Mouse (Mus musculus) MN1 (cell line): ENCODE data around the gene Elavl2.
"Not testable (repeated sequence)": the region's sequence is repeated elsewhere in the genome, so short reads cannot be mapped to it uniquely, and the experiment has no call there.

ENCODE experiments used
- DNase-seq: peaks from one replicate; pipeline ENCODE4 v3.0.0-alpha.2; 2016; ENCODE audit warnings: low spot score

Gene Elavl2

GRCm38 (mm10) chr4:91334177-91334576 is 66.4 kb downstream of the Elavl2 start:
- no peak for DNase-seq

- no peak for DNase-seq
These were observed 89.8 kb downstream of the Elavl2 start for GRCm38 (mm10) chr4:91310801-91311200.

GRCm38 (mm10) chr4:91297706-91298105 is 102.9 kb downstream of the Elavl2 start:
- no peak for DNase-seq

- no peak for DNase-seq
These were observed 105.3 kb downstream of the Elavl2 start for GRCm38 (mm10) chr4:91295317-91295716.

GRCm38 (mm10) chr4:91291526-91291925 is 109.1 kb downstream of the Elavl2 start:
- DNase-seq: no peak

- DNase-seq: no peak
These were observed 110.2 kb downstream of the Elavl2 start for GRCm38 (mm10) chr4:91290373-91290772.

GRCm38 (mm10) chr4:91289151-91289550 is 111.4 kb downstream of the Elavl2 start:
- no peak for DNase-seq

- no peak for DNase-seq
These were observed 132.2 kb downstream of the Elavl2 start for GRCm38 (mm10) chr4:91268390-91268789.

GRCm38 (mm10) chr4:91263733-91264440 is 136.7 kb downstream of the Elavl2 start:
- DNase-seq: no peak

- DNase-seq: no peak
These were observed 137.7 kb downstream of the Elavl2 start for GRCm38 (mm10) chr4:91262839-91263238.

GRCm38 (mm10) chr4:91260622-91261021 is 140.0 kb downstream of the Elavl2 start:
- no peak for DNase-seq

GRCm38 (mm10) chr4:91248650-91249049 is 151.9 kb downstream of the Elavl2 start:
- DNase-seq: no peak

- DNase-seq: not testable (repeated sequence)
These were observed 155.4 kb downstream of the Elavl2 start for GRCm38 (mm10) chr4:91245136-91245535.

- no peak for DNase-seq
These were observed 156.0 kb downstream of the Elavl2 start for GRCm38 (mm10) chr4:91244554-91244953.

- DNase-seq: no peak
These were observed 156.7 kb downstream of the Elavl2 start for GRCm38 (mm10) chr4:91243896-91244295.

GRCm38 (mm10) chr4:91238739-91239485 is 161.7 kb downstream of the Elavl2 start:
- DNase-seq: no peak

GRCm38 (mm10) chr4:91236976-91237375 is 163.6 kb downstream of the Elavl2 start:
- no peak for DNase-seq

GRCm38 (mm10) chr4:91234941-91235340 is 165.6 kb downstream of the Elavl2 start:
- DNase-seq: no peak

- no peak for DNase-seq
These were observed 167.0 kb downstream of the Elavl2 start for GRCm38 (mm10) chr4:91233599-91233998.

- no peak for DNase-seq
These were observed 170.1 kb downstream of the Elavl2 start for GRCm38 (mm10) chr4:91230439-91230863.

GRCm38 (mm10) chr4:91228341-91228740 is 172.2 kb downstream of the Elavl2 start:
- DNase-seq: no peak

GRCm38 (mm10) chr4:91223811-91224210 is 176.8 kb downstream of the Elavl2 start:
- no peak for DNase-seq

- DNase-seq: no peak
These were observed 181.3 kb downstream of the Elavl2 start for GRCm38 (mm10) chr4:91219322-91219721.
